Mouse (Mus musculus): ENCODE measurements around the gene Slc2a2.

GRCm38 (mm10) chr3:28695608-28696007 is 2.1 kb upstream of the Slc2a2 start:
- no peak for TF ChIP-seq CTCF (IDR thresholded peaks at IDR 0.05; ENCODE audit: low read depth, low read length)
- TF ChIP-seq POLR2A (IDR thresholded peaks at IDR 0.05; ENCODE audit: insufficient read depth, low read length): no peak
- no peak for TF ChIP-seq EP300 (IDR thresholded peaks at IDR 0.05; ENCODE audit: insufficient read depth, low read depth, low read length)
